Mouse (Mus musculus) thymus, postnatal 25 days (tissue): ENCODE data around the gene Dhx58.

Experiments used
- DNase-seq: peaks from one replicate; pipeline ENCODE4 v3.0.0; 2022

Gene Dhx58

GRCm38 (mm10) chr11:100703851-100704531, at the start of gene Dhx58:
TSS of gene Dhx58 (minus strand) at chr11:100704271.
- peak; percentile 13 for DNase-seq

- no peak for DNase-seq
Observed at GRCm38 (mm10) chr11:100752294-100752693, 48.2 kb upstream of the Dhx58 start.

- no peak for DNase-seq
Observed at GRCm38 (mm10) chr11:100750127-100750526, 46.1 kb upstream of the Dhx58 start.

GRCm38 (mm10) chr11:100749469-100749868, 45.4 kb upstream of the Dhx58 start:
- DNase-seq: no peak

GRCm38 (mm10) chr11:100748620-100749019, 44.5 kb upstream of the Dhx58 start:
- DNase-seq: no peak

- no peak for DNase-seq
Observed at GRCm38 (mm10) chr11:100747114-100747513, 43.0 kb upstream of the Dhx58 start.

GRCm38 (mm10) chr11:100746546-100746945, 42.5 kb upstream of the Dhx58 start:
- DNase-seq: no peak

GRCm38 (mm10) chr11:100745085-100745484, 41.0 kb upstream of the Dhx58 start:
- DNase-seq: peak; percentile 67

- DNase-seq: no peak
Observed at GRCm38 (mm10) chr11:100741348-100741747, 37.3 kb upstream of the Dhx58 start.

GRCm38 (mm10) chr11:100738749-100739148, 34.7 kb upstream of the Dhx58 start:
- no peak for DNase-seq

- peak; percentile 96 for DNase-seq
Observed at GRCm38 (mm10) chr11:100738066-100738604, 34.1 kb upstream of the Dhx58 start, which contains the start of gene Rab5c. TSS of gene Rab5c (minus strand) at chr11:100738215.

- DNase-seq: no peak
Observed at GRCm38 (mm10) chr11:100737105-100737733, 33.1 kb upstream of the Dhx58 start.

GRCm38 (mm10) chr11:100736746-100737080, 32.6 kb upstream of the Dhx58 start:
- DNase-seq: no peak

- no peak for DNase-seq
Observed at GRCm38 (mm10) chr11:100735954-100736745, 32.1 kb upstream of the Dhx58 start.

- no peak for DNase-seq
Observed at GRCm38 (mm10) chr11:100735134-100735865, 31.2 kb upstream of the Dhx58 start.

GRCm38 (mm10) chr11:100730477-100731205, 26.6 kb upstream of the Dhx58 start:
- no peak for DNase-seq

- no peak for DNase-seq
Observed at GRCm38 (mm10) chr11:100729976-100730375, 25.9 kb upstream of the Dhx58 start.

- no peak for DNase-seq
Observed at GRCm38 (mm10) chr11:100728601-100729000, 24.5 kb upstream of the Dhx58 start.

- DNase-seq: no peak
Observed at GRCm38 (mm10) chr11:100727201-100727600, 23.1 kb upstream of the Dhx58 start.

GRCm38 (mm10) chr11:100724919-100725512, 20.9 kb upstream of the Dhx58 start:
- DNase-seq: no peak

GRCm38 (mm10) chr11:100722493-100723028, 18.5 kb upstream of the Dhx58 start:
- no peak for DNase-seq
